Mouse (Mus musculus) monocyte, adult 59 days (primary cell): ENCODE results near the gene Tinagl1. TPM values are rescaled to one million over a fixed set of nuclear protein-coding genes. Genes with fewer than 3 reads are reported as not detected.

Experiments
- total RNA-seq, 2 experiments: library from RNA; stranded (reverse); gene quantifications; one replicate each; pipeline ENCODE4 v1.2.4; 2023

Tinagl1 gene
- total RNA-seq = not detected

GRCm38 (mm10) chr4:130175072-130175711, at the start of gene Tinagl1:
Gene Tinagl1, minus strand, starts transcription at chr4:130175122.

DNA sequence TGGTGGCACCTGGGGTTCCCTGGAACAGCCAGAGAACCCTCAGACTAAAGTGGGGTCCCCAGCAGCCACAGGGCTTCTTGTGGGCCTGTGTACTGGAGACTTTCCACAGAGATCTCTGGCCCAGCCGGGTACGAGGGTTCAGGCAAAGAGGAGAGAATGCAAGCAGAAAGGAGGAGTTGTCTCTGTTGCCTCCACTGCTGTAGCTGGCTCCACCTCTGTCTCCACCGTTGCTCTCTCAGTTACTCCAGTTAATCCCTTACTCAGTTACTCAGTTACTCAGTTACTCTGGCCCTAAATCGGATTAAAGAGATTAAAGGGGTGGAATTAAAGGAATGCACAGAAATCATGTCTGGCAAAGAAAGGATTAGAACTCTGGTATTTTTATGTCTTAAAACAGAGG, 47.3 kb upstream of the Tinagl1 start, which contains the start of gene Gm853:
TSS of gene Gm853 (minus strand) at position 223 of the 400 bp plus-strand sequence.

GRCm38 (mm10) chr4:130139214-130139492, 35.8 kb downstream of the Tinagl1 start, which contains the start of gene Hcrtr1:
Gene Hcrtr1, minus strand, starts transcription at chr4:130139359.

Other genes with a start within 250 kb of the Tinagl1 start
- gene Spocd1, start 245.9 kb downstream of the Tinagl1 start, total RNA-seq = under 1 TPM; 0.55 to 0.88 TPM
- under 1 TPM in 1 of 2 experiments, not detected in 1; 0.15 TPM for gene Adgrb2, start 190.3 kb downstream of the Tinagl1 start, total RNA-seq
- under 1 TPM in 1 of 2 experiments, not detected in 1; 0.46 TPM for gene Col16a1, start 127.3 kb downstream of the Tinagl1 start, total RNA-seq
- 10 to 100 TPM; 27.8 to 28.3 TPM for gene Pef1, start 72.6 kb downstream of the Tinagl1 start, total RNA-seq
- gene Hcrtr1, start 35.8 kb downstream of the Tinagl1 start, total RNA-seq = not detected
- not detected for gene Gm853, start 47.3 kb upstream of the Tinagl1 start, total RNA-seq
- gene Serinc2, start 104.1 kb upstream of the Tinagl1 start, total RNA-seq = not detected
- not detected for gene Fabp3, start 133.5 kb upstream of the Tinagl1 start, total RNA-seq
- gene Gm10570, start 133.6 kb upstream of the Tinagl1 start, total RNA-seq = not detected
- gene Zcchc17, start 184.8 kb upstream of the Tinagl1 start, total RNA-seq = 10 to 100 TPM; 18.8 to 21.3 TPM
- 10 to 100 TPM; 36.8 to 39.0 TPM for gene Snrnp40, start 185.0 kb upstream of the Tinagl1 start, total RNA-seq